Mouse (Mus musculus) small intestine, adult 2 months (tissue): ENCODE results near the gene Olfr466.

Source experiments
- CTCF ChIP-seq: fragments of 200-500 bp; IDR thresholded peaks from 2 replicates; pipeline ENCODE4 v1.5.1; 2012; ENCODE audit warnings: low read depth, mild to moderate bottlenecking, control low read depth, inconsistent platforms, low read length, moderate library complexity, mixed read lengths; ENCODE audit not compliant: insufficient replicate concordance, insufficient read length; ENCODE audit errors: extremely low read depth
- POLR2A ChIP-seq: fragments of 200-500 bp; IDR thresholded peaks from 2 replicates; pipeline ENCODE4 v1.6.1; 2012; ENCODE audit warnings: low read depth, mild to moderate bottlenecking, control low read depth, inconsistent platforms, low read length, moderate library complexity

DNA sequence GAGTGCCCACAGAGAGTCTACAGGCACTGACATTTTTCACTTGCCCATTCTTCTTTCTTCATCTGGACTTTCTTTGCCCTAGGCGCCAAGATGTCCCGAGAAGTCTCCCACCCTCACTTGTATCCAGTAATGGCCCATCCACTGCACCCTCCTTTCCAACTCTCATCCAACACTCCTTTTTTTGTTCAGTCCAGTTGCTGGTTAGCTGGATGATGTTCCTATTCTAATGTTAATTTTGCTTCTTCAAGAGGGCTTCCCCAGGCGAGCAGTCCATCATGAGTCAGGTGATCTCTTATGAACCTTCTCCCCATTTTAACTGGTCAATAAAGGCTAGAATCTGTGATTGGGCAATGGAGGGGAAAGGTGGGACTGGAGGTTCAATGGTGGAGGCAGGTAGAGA is 24.1 kb downstream of the Olfr466 start:
- TF ChIP-seq CTCF (no peak), POLR2A (no peak)
